Mouse (Mus musculus) adrenal gland, postnatal 10 days (tissue): ENCODE data around the gene Tjp2. TPM values are rescaled to one million over a fixed set of nuclear protein-coding genes. Genes with fewer than 3 reads are reported as not detected.
"Not testable (repeated sequence)": the region's sequence is repeated elsewhere in the genome, so short reads cannot be mapped to it uniquely, and the experiment has no call there.

Experiments
- DNase-seq: peaks from one replicate; pipeline ENCODE4 v3.0.0; 2021; ENCODE audit warnings: mixed read lengths
- long read RNA-seq, 2 experiments: library from polyadenylated mRNA; stranded (forward); transcript quantifications; one replicate each; pipeline ENCODE4 v2.0.0; 2021
- total RNA-seq, 2 experiments: library from RNA; stranded (reverse); gene quantifications; 2 replicates each; pipeline ENCODE4 v1.2.3; 2021

Tjp2 gene
- 10 to 100 TPM; 11.9 to 14.9 TPM for total RNA-seq
- long read RNA-seq, experiment 1, full-length matches to known transcripts, result 1 of 9 reads
- long read RNA-seq, experiment 1, partial matches to known transcripts, result 4 of 9 reads
- long read RNA-seq, experiment 1, other reads (novel, unspliced or antisense), result 4 of 9 reads
- long read RNA-seq, experiment 2, full-length matches to known transcripts, result 2 of 11 reads
- long read RNA-seq, experiment 2, partial matches to known transcripts, result 2 of 11 reads
- long read RNA-seq, experiment 2, other reads (novel, unspliced or antisense), result 7 of 11 reads

DNA sequence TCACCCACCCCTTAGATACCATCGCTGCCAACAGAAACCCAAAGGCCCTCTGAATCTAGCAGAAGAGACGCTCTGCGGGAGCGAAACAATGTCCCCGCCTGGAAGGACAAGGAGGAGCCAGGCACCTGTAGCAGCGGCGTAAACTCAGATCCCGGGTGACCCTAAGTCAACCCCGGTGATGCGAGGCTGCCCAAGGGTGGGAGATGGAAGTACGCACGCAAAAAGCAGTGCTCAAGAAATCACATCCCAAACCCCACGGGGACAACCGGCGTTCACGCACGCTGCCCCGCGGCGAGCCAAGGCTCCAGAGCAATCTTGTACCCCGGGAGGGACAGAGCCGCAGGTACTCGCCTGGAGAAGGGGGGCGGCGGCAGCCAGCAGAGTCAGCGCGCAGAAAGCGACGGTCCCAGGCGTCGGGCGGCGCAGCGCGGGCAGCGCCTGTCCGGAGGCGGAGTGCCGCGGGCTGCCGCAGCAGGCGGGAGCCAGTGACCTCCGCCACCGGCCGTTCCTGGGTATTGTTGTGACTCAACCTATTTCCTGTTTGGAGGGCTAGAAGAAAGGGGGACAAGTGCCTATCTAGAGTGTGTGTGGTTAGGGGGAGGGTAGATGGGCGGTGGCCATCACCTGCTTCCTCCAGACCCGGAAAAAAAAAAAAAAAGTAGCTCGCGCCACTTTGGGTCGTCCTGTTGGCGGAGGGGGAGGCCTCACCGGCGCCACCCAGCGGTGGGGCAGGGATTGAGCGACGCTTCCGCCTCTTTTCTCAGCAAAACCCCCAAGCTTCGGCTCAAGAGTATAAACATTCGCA is at the start of gene Tjp2:
Gene Tjp2, minus strand, starts transcription at position 531 of the 805 bp plus-strand sequence.
- DNase-seq, result peak; percentile 80

DNA sequence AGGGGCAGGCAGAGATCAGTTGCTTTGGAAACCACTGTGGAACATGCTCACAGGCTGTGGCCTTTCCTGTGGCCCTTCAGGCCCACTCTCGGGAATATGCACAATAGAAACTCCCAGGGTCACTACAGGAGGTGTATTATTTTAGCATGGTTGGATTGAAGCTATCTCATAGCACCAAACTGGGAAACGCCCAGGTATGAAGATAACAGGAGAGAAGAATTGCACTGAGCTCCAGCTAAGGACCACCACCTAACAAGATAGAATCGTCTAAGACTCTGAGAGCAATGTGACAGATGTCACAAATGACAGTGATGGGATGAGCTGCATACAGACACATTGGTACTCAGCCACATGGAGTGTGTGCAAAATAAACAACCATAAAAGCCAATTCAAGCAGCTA is 49.5 kb upstream of the Tjp2 start:
- DNase-seq, result no peak

DNA sequence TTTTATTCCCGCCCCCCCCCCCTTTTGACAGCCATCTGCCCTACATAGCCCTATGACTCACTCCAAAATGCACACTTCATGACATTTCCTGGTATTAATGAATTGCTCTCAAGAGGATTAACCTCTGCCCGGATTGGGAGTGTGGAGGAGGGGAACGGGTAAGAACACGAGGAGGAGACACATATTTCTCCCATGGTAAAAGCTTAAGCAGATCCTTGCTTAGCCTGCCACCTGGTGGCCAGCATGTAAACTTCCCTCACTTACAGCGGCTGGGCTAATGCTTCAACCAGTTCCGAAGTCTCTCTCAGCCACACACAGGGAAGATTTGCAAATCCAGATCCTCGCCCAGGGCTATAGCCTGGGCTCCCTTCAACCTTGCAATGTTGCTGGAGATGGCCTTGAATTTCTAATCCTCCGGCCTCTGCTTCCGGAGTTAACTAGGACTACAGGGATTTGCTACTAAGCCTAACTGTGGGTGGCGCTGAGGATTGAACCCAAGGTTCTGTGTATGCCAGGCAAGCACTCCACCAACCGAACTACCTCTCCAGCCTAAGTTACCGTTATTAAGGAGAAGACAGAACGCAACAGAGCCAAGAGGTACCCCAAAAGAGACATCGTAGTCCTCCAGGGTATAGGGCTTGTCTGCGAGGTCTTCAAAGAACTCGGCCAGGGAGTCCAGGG is 47.1 kb upstream of the Tjp2 start:
- DNase-seq, result peak; percentile 89

GRCm38 (mm10) chr19:24271326-24271725 is 46.5 kb upstream of the Tjp2 start:
- DNase-seq, result peak; percentile 68

GRCm38 (mm10) chr19:24268531-24268930 is 43.7 kb upstream of the Tjp2 start:
- DNase-seq, result no peak

DNA sequence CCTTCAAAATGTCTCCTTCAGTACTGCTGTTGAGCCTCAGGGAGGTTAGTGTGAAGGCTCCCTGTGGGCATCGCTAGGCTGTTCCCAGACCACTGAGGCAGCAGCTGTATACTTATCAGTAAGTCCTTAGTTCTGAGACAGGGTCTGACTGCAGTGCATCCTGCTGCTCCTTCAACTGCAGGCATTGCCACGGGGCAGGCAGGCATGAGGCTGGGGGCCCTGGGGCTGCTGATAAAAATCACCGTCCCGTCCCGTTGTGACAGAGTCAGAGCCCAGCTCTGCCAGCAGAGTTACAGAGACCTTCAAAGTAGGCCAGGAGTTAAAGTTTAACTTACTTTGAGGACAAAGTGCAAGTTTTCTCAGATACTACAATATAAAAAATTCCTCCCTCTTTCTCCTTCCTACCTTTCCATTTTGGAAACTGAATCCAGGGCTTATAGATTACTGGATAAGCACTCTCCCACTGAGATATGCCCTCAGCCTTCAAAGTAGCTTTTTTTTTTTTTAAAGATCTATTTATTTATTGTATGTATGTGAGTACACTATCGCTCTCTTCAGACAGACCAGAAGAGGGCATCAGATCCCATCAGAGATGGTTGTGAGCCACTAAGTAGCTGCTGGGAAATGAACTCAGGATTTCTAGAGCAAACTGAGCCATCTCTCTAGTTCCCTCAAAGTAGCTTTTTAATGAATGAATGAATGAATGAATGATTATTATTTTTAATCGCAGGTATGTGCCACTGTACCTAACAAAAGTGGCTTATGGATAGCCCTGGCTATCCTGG is 41.4 kb upstream of the Tjp2 start:
- no peak for DNase-seq

GRCm38 (mm10) chr19:24264991-24265390 is 40.2 kb upstream of the Tjp2 start:
- DNase-seq, result peak; percentile 87

- no peak for DNase-seq
These were observed 37.9 kb upstream of the Tjp2 start for GRCm38 (mm10) chr19:24262736-24263135.

- no peak for DNase-seq
These were observed 34.8 kb upstream of the Tjp2 start for GRCm38 (mm10) chr19:24259390-24260351.

- no peak for DNase-seq
These were observed 33.5 kb upstream of the Tjp2 start for GRCm38 (mm10) chr19:24258368-24258767.

- no peak for DNase-seq
These were observed 33.1 kb upstream of the Tjp2 start for GRCm38 (mm10) chr19:24257962-24258361.

DNA sequence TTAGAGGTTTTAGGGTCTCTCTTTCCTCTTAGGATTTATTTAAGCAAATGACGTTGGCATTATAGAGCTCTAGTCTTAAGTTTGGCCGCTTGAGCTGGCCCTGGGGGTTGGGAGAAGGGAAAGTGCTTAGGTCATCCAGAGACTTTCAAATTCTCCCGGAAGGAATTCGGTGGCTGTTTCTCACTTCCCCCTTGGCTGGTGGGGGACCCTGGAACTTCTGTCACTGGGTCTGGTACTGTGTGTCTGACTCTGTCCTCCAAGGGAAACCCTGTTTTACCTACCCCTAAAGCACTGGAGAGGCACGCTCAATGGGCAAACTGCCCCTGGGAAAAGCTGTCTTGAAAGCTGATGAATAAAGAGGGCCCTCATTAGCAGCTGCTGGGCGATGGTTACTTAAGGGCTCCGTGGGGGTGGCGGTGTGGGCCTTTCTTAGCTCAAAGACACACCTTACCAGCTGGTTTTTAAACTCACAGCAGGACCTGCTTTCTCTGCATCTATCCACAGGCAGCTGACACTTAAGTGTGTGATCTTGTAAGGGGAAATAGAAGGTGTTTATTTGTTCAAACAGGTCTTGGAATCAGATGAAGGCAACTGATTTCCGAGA is 28.9 kb upstream of the Tjp2 start:
- DNase-seq, result no peak

GRCm38 (mm10) chr19:24251869-24252268 is 27.0 kb upstream of the Tjp2 start:
- DNase-seq, result no peak

GRCm38 (mm10) chr19:24243340-24243739 is 18.5 kb upstream of the Tjp2 start:
- no peak for DNase-seq

GRCm38 (mm10) chr19:24241799-24242546 is 17.1 kb upstream of the Tjp2 start:
- peak; percentile 14 for DNase-seq

GRCm38 (mm10) chr19:24241271-24241670 is 16.4 kb upstream of the Tjp2 start:
- DNase-seq, result no peak

DNA sequence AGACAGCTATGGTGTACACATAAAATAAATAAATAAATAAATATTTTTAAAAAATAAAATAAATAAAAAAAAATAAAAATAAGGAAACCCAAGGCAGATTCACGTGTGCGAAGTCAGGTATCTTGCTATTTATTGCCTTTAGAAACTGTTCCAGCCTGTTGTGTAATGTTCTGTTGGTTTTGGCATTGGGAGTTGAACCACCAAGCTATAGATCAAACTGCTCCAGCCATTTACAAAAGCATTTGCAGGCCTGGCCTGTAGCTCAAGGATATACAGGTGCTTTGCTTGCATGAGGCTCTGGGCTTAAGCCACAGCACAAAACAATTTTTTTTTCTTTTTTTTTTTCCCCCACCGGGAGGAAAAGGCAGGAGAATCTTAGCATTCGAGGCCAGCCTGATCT is 13.2 kb upstream of the Tjp2 start:
- no peak for DNase-seq

GRCm38 (mm10) chr19:24232356-24232755 is 7.5 kb upstream of the Tjp2 start:
- not testable (repeated sequence) for DNase-seq

- peak; percentile 60 for DNase-seq
These were observed 471 bp upstream of the Tjp2 start for GRCm38 (mm10) chr19:24225305-24225696.

- peak; percentile 12 for DNase-seq
These were observed 979 bp downstream of the Tjp2 start for GRCm38 (mm10) chr19:24223851-24224251.
